Mouse (Mus musculus): Measurements from ENCODE around the gene Ypel2. TPM values are rescaled to one million over a fixed set of nuclear protein-coding genes. Genes with fewer than 3 reads are reported as not detected.

Gene Ypel2
- 1.6 and 1.9 TPM in 2 replicates for polyA plus RNA-seq (2015; fragmentation: Nextera tagmentation; extraction: Ambion mirVana)

GRCm38 (mm10) chr11:86993041-86994037 is at the start of gene Ypel2:
Gene Ypel2 (minus strand): TSS chr11:86993707.

Other genes with a start within 250 kb of the Ypel2 start
- gene Cltc, start 236.1 kb downstream of the Ypel2 start, polyA plus RNA-seq (2015; fragmentation: Nextera tagmentation; extraction: Ambion mirVana): 72.7 and 72.9 TPM in 2 replicates
- gene Dhx40, start 186.0 kb downstream of the Ypel2 start, polyA plus RNA-seq (2015; fragmentation: Nextera tagmentation; extraction: Ambion mirVana): 13.0 and 13.7 TPM in 2 replicates
- gene Gdpd1, start 80.4 kb upstream of the Ypel2 start, polyA plus RNA-seq (2015; fragmentation: Nextera tagmentation; extraction: Ambion mirVana): 5.7 and 6.3 TPM in 2 replicates
- gene Smg8, start 93.1 kb upstream of the Ypel2 start, polyA plus RNA-seq (2015; fragmentation: Nextera tagmentation; extraction: Ambion mirVana): 7.1 and 8.2 TPM in 2 replicates
- gene Prr11, start 115.0 kb upstream of the Ypel2 start, polyA plus RNA-seq (2015; fragmentation: Nextera tagmentation; extraction: Ambion mirVana): 4.9 and 5.7 TPM in 2 replicates
- gene Ska2, start 115.5 kb upstream of the Ypel2 start, polyA plus RNA-seq (2015; fragmentation: Nextera tagmentation; extraction: Ambion mirVana): 28.6 and 31.5 TPM in 2 replicates
- gene Trim37, start 133.4 kb upstream of the Ypel2 start, polyA plus RNA-seq (2015; fragmentation: Nextera tagmentation; extraction: Ambion mirVana): 18.4 and 19.7 TPM in 2 replicates

Measured in spleen, postnatal 0 days (tissue).